Mouse (Mus musculus) hindbrain, postnatal 0 days (tissue): ENCODE results near the gene Pfas. TPM values are rescaled to one million over a fixed set of nuclear protein-coding genes. Genes with fewer than 3 reads are reported as not detected.
"Not testable (repeated sequence)": the region's sequence is repeated elsewhere in the genome, so short reads cannot be mapped to it uniquely, and the experiment has no call there.

Experiments
- ATAC-seq: fragments of 200-750 bp; cut with Nextera tagmentation; 2 replicates; pipeline ENCODE4 v1.8.0; 2017; ENCODE audit warnings: mild to moderate bottlenecking, moderate TSS enrichment, moderate library complexity
- DNase-seq: peaks from one replicate; pipeline ENCODE4 v3.0.0-alpha.2; 2015; ENCODE audit warnings: low spot score
- H3K27ac ChIP-seq: fragments of 300-500 bp; sonication (generic); 2 replicates; pipeline ENCODE4 v1.5.1; 2014; ENCODE audit warnings: mild to moderate bottlenecking
- H3K27me3 ChIP-seq: fragments of 300-500 bp; sonication (generic); 2 replicates; pipeline ENCODE4 v1.6.1; 2014; ENCODE audit warnings: low read length, mixed read lengths; ENCODE audit not compliant: insufficient read depth
- H3K36me3 ChIP-seq: fragments of 300-500 bp; sonication (generic); 2 replicates; pipeline ENCODE4 v1.6.1; 2014; ENCODE audit warnings: low read length, mixed read lengths; ENCODE audit not compliant: insufficient read depth
- H3K4me1 ChIP-seq: fragments of 300-500 bp; sonication (generic); 2 replicates; pipeline ENCODE4 v1.6.1; 2014; ENCODE audit warnings: antibody characterized with exemption, low read length, mixed read lengths; ENCODE audit not compliant: insufficient read depth
- H3K4me2 ChIP-seq: fragments of 300-500 bp; sonication (generic); 2 replicates; pipeline ENCODE4 v1.6.1; 2014; ENCODE audit warnings: low read depth, mild to moderate bottlenecking, low read length, moderate library complexity, mixed read lengths
- H3K4me3 ChIP-seq: fragments of 300-500 bp; sonication (generic); 2 replicates; pipeline ENCODE4 v1.5.1; 2014; ENCODE audit warnings: low read length
- H3K9ac ChIP-seq: fragments of 300-500 bp; sonication (generic); replicated peaks from 2 replicates; pipeline ENCODE4 v1.6.1; 2014; ENCODE audit warnings: mild to moderate bottlenecking, low read length, moderate library complexity, mixed read lengths
- H3K9me3 ChIP-seq: fragments of 300-500 bp; sonication (generic); 2 replicates; pipeline ENCODE4 v1.6.1; 2016; ENCODE audit warnings: low read length, mixed read lengths
- CTCF ChIP-seq: IDR thresholded peaks from 2 replicates; pipeline ENCODE4 v1.5.1; 2016; ENCODE audit warnings: antibody characterized with exemption, control low read depth, low read depth
- WGBS: fragments of 180-500 bp; shearing (Covaris S2); extraction: QIAGEN DNeasy Blood & Tissue Kit; methylation state at CpG from one replicate; pipeline ENCODE4 v1.1.7; 2014; 5-methylcytosine and 5-hydroxymethylcytosine counted together
- polyA plus RNA-seq: library from polyadenylated mRNA; unstranded; fragments of >200 nt; fragmentation: Nextera tagmentation; extraction: Ambion mirVana; gene quantifications from 2 replicates; pipeline ENCODE4 v1.2.1, GENCODE M21; 2015
- total RNA-seq: library from RNA; depleted of rRNA; stranded (reverse); fragments of >200 nt; gene quantifications from 2 replicates; pipeline ENCODE4 v1.2.3, GENCODE M21; 2014

Pfas gene
- total and polyA plus RNA-seq, 2 experiments from 2014 or later: 14.7 to 35.2 TPM

GRCm38 (mm10) chr11:69005193-69005592, 3.1 kb downstream of the Pfas start:
- H3K27ac ChIP-seq: no peak overlapping the region
- TF ChIP-seq CTCF: no peak

GRCm38 (mm10) chr11:69003592-69003991, 4.7 kb downstream of the Pfas start:
- H3K36me3 ChIP-seq: peaks cover 35% of the 10 kb centered on the region
- WGBS: 60% methylated on average over 4 of the region's 4 CpGs
- ATAC-seq (no peak), DNase-seq (peak; percentile 13)
- no peak overlapping the region for H3K4me2 ChIP-seq
- no peak overlapping the region for H3K4me3 ChIP-seq
- H3K27me3 ChIP-seq: no peaks in the 10 kb centered on the region
- H3K27ac ChIP-seq: no peak overlapping the region
- no peak overlapping the region for H3K9ac ChIP-seq
- peak; percentile 31; the same call in 1 of the 2 replicates for TF ChIP-seq CTCF
- no peaks in the 10 kb centered on the region for H3K4me1 ChIP-seq
- no peaks in the 10 kb centered on the region for H3K9me3 ChIP-seq

More at GRCm38 (mm10) chr11:69005193-69005592, 3.1 kb downstream of the Pfas start:
- ATAC-seq (no peak), DNase-seq (no peak)
- H3K9me3 ChIP-seq: no peaks in the 10 kb centered on the region
- no peaks in the 10 kb centered on the region for H3K27me3 ChIP-seq
- H3K4me3 ChIP-seq: no peak overlapping the region
- peaks cover 23% of the 10 kb centered on the region for H3K36me3 ChIP-seq
- no peaks in the 10 kb centered on the region for H3K4me1 ChIP-seq
- no peak overlapping the region for H3K4me2 ChIP-seq
- no peak overlapping the region for H3K9ac ChIP-seq
- WGBS: 91% methylated on average over 7 of the region's 7 CpGs

DNA sequence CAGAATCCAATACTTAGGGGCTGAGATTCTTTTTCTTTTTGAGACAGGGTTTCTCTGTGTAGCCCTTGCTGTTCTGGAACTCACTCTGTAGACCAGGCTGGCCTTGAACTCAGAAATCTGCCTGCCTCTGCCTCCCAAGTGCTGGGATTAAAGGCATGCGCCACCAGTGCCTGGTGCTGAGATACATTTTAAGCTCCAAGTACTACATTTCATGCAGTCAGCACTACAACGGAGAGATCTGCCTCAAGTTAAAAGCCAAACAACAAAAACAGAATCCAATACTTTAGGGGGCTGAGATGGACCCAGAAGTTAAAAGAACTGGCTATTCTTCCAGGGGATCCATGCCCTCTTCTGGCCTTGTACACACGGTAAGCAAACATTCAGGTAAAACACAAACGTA, 5.5 kb downstream of the Pfas start:
- not testable (repeated sequence) for H3K4me3 ChIP-seq, H3K27ac ChIP-seq, H3K9ac ChIP-seq, H3K4me2 ChIP-seq, H3K27me3 ChIP-seq, ATAC-seq, H3K4me1 ChIP-seq, H3K9me3 ChIP-seq, DNase-seq
- WGBS: 93% methylated on average over 4 of the region's 4 CpGs
- H3K36me3 ChIP-seq: peaks cover 41% of the 10 kb centered on the region

DNA sequence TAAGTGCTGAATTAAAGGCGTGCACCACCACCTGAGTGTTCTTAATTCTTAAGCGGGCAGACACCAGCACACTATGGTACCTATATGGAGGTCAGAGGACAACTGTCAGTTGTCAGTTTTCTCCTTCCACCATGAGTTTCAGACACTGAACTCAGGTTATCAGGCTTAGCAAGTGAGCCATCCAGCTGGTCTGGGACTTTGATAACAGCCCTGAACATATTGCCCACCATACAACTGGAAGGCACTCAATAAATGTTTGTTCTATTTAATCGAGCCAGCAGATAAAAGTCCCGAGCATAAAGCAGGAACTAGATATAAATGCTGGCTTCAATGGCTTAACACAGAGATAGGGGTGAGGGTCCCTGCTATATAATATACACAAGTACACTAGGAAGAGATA, 11.2 kb downstream of the Pfas start:
- WGBS: 95% methylated on average over 4 of the region's 4 CpGs
- no peak overlapping the region for H3K4me3 ChIP-seq
- no peak overlapping the region for H3K4me2 ChIP-seq
- DNase-seq: no peak
- peaks cover 68% of the 10 kb centered on the region for H3K36me3 ChIP-seq
- TF ChIP-seq CTCF: no peak
- H3K27me3 ChIP-seq: no peaks in the 10 kb centered on the region
- H3K27ac ChIP-seq: no peak overlapping the region
- no peaks in the 10 kb centered on the region for H3K9me3 ChIP-seq
- ATAC-seq: no peak
- no peaks in the 10 kb centered on the region for H3K4me1 ChIP-seq
- no peak overlapping the region for H3K9ac ChIP-seq

DNA sequence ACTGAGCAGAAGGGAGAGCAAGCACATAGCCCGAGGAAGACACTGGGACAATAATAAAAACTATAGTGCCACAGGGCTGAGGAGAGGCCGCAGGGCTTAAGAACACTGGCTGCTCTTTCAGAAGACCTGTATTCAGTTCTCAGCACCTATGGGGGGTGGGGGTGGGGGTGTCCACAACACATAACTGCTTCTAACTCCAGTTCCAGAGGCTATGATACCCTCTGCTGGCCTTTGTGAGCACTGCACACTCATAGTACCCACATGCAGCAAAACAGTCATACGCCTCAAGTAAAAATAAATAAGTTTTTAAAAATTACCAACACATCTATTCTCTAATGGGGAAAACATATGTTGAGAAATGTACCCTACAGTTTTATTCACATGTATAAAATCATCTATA, 13.9 kb downstream of the Pfas start:
- Histone ChIP-seq H3K4me2 (no peak overlapping the region), H3K36me3 (peaks cover 63% of the 10 kb centered on the region), H3K27me3 (no peaks in the 10 kb centered on the region), H3K9ac (no peak overlapping the region), H3K4me1 (no peaks in the 10 kb centered on the region), H3K4me3 (no peak overlapping the region), H3K9me3 (no peaks in the 10 kb centered on the region), H3K27ac (no peak overlapping the region)
- ATAC-seq (no peak), DNase-seq (no peak)
- WGBS: 95% methylated on average over 3 of the region's 3 CpGs
- peak; percentile 42; the same call in 1 of the 2 replicates for TF ChIP-seq CTCF

- Histone ChIP-seq H3K4me3 (no peak overlapping the region), H3K4me2 (no peak overlapping the region), H3K9me3 (no peaks in the 10 kb centered on the region), H3K4me1 (no peaks in the 10 kb centered on the region), H3K27ac (no peak overlapping the region), H3K9ac (no peak overlapping the region), H3K27me3 (no peaks in the 10 kb centered on the region), H3K36me3 (peaks cover 58% of the 10 kb centered on the region)
- TF ChIP-seq CTCF: no peak
- 81% methylated on average over 7 of the region's 7 CpGs for WGBS
- ATAC-seq (peak; percentile 15; the same call in 1 of the 2 replicates), DNase-seq (peak; percentile 16)
These were observed 15.1 kb downstream of the Pfas start for GRCm38 (mm10) chr11:68993122-68993521.

DNA sequence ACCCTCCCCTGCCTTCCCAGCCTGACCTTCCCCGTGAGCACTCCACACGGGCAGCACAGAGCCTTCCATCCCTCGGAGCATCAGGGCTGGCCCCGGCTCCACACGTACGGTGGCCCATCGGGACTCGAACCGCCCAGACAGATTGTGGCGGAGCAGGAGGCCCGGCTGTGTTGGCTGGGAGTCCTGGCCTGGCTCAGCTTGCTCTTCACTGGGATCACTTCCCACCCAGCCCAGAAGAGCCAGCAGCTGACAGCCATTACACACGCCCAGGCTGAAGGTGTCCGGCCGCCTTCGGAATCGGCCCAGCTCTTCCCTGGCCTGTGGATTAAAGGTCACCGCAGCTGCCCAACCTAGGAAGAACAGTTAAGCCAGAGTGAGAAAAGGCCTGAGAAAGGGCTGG, 19.9 kb downstream of the Pfas start:
- Histone ChIP-seq H3K27me3 (no peaks in the 10 kb centered on the region), H3K4me1 (no peaks in the 10 kb centered on the region), H3K4me3 (no peak overlapping the region), H3K9ac (no peak overlapping the region), H3K4me2 (no peak overlapping the region), H3K36me3 (peaks cover 39% of the 10 kb centered on the region), H3K9me3 (no peaks in the 10 kb centered on the region), H3K27ac (0 out of 2 replicates have a peak overlapping the region, but pooled peaks have one; percentile 48)
- no peak for ATAC-seq
- DNase-seq: no peak
- WGBS: 88% methylated on average over 17 of the region's 17 CpGs
- no peak for TF ChIP-seq CTCF
